Mouse (Mus musculus) MEL-GATA-1-ER (cell line): ENCODE data around the gene Pck2.
A peak's percentile ranks its signal among the peaks of the same experiment; 100 is the strongest.

Source experiments
- DNase-seq: peaks from one replicate; pipeline ENCODE4 v3.0.0-alpha.2; 2012; ENCODE audit warnings: low read depth; ENCODE audit errors: extremely low read depth

Pck2 gene

DNA sequence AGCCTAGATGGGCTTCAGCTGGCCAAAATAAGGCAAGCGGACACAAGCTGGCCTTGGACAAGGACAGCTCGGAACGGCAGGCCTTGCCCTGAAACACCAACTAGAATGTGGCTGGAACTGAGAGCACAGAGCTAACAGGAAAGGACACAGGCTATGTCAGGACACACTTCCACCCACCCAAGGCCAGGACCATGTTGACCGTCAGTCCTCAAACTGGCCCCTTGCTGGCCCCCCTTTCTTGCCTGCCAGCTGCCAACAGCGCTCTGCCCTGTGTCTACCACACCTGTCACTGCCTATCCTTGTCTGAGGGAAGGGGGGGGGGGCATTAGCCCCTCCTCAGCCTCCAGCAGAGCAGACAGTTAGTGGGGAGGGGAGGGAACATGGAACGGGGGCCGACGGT, 35.2 kb downstream of the Pck2 start, which contains the start of gene Fitm1:
Gene Fitm1, plus strand, starts transcription at position 316 of the 400 bp plus-strand sequence.
- DNase-seq: no peak

- DNase-seq: no peak
Observed at GRCm38 (mm10) chr14:55575711-55576110, 35.6 kb downstream of the Pck2 start.

GRCm38 (mm10) chr14:55576376-55576775, 36.3 kb downstream of the Pck2 start:
- DNase-seq: no peak

DNA sequence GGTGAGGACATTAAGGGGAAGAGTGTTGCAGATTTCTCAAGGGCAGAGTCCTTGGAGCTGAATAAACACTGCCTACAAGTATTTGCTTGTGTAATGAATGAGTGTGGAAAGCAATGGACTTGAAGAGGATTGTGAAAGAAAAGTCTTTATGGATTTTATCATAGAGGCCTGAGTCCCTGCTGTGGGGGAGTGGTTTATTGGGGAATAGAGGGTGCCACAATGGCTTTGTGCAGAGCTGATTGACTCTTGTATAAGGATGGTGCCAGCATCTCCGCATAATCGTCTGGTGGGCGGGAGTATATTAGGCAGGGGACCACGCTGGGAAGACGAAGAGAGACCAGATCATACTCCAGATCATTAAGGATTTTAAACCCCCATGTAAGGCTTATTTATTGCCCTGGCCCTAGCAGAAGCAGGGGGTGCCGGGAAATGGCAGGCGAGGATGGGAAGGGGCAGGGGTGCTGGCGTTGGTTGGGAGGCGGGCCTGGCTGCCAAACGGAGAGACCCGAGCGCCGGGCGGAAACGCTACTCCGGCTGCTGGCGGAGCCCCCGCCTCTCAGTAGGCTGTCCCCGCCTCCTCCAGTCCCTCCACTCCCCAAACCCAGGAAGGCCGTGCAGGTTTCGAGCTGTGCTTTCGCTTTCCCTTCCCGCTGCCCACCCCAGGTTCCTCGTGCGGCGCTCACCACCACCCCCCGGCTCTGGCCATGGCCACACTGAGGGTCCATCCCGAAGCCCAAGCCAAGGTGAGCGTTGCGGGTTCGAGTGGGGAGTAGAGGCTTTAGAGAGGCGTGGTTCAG, 38.0 kb downstream of the Pck2 start, which contains the start of gene Psme1:
Gene Psme1, plus strand, starts transcription at position 253 of the 797 bp plus-strand sequence.
- DNase-seq: peak; percentile 58

DNA sequence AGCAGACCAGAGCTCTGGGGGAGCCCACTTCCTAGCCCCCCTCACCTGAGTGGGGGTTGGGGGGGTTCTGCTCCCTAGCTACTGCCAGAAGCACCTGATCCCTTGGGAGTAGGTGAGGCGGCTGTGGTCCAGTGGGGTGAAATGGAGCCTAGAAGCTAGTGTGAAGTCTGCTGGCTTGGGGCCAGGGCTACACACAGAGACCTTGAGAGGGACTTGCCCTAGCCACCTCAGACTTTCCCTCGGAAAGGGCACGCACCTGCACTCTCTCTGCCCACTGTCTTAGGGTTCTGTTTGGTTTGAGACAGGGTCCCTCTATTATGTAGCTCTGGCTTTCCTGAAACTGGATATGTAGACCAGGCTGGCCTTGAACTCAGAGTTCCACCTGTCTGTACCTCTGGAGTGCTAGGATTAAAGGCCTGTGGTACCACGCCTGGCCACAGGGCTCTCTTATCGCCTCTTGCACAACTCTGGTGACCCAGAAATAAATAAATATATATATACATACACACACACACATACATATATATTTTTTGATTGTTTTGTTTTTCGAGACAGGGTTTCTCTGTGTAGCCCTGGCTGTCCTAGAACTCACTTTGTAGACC, 38.7 kb downstream of the Pck2 start:
- no peak for DNase-seq

DNA sequence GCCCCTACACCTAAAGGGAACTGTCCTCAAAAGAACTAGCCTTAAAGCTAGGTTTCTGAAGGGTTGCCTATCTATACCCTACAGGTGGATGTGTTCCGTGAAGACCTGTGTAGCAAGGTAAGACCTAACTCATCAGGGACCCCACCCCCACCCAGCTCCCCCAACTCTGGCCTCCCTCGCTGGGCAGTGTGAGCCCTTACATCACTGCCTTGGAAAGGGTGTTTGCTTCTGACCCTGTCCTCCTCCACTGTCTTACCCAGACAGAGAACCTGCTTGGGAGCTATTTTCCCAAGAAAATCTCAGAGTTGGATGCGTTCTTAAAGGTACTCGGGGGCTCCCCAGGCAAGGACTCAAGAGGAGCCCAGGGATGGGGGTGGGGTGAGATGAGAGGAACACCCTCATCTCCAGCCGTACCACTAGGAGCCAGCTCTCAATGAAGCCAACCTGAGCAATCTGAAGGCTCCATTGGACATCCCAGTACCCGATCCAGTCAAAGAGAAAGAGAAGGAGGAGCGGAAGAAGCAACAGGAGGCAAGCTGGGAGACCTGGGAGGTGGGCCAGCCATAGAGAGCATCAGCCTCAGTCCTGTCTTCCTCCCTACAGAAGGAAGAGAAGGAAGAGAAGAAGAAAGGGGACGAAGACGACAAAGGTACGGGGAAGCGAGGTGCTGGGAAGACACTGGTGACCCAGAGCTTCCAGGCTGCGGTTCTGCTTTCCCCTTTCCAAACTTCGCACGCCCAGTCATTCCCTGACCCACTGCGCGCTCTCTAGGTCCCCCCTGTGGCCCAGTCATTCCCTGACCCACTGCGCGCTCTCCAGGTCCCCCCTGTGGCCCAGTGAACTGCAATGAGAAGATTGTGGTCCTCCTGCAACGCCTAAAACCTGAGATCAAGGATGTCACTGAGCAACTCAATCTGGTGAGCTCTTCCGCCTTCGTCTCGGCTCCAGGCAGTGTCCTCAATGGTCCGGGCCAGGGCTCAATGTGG, 39.7 kb downstream of the Pck2 start:
- DNase-seq: no peak

GRCm38 (mm10) chr14:55580731-55581130, 40.7 kb downstream of the Pck2 start:
- DNase-seq: no peak

- DNase-seq: peak; percentile 14
Observed at GRCm38 (mm10) chr14:55581981-55582681, 42.1 kb downstream of the Pck2 start.

DNA sequence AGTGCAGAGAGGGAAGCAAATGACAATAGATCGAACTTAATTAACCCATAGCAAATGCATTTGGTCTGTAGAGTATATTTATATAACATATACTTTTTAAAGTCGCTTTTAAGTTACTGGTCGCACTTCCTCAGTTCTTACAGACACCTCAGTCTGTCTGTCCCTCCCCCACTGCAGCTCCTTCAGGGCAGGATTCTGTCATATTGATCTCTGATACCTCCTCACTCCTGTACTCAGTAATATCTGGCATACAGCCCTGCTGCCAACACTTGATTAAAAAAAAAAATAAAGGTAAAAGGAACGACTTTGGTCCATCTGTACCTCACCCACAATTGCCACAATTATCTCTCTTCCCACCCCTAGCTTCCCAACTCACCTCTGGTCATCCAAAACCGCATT, 44.2 kb downstream of the Pck2 start:
- no peak for DNase-seq

DNA sequence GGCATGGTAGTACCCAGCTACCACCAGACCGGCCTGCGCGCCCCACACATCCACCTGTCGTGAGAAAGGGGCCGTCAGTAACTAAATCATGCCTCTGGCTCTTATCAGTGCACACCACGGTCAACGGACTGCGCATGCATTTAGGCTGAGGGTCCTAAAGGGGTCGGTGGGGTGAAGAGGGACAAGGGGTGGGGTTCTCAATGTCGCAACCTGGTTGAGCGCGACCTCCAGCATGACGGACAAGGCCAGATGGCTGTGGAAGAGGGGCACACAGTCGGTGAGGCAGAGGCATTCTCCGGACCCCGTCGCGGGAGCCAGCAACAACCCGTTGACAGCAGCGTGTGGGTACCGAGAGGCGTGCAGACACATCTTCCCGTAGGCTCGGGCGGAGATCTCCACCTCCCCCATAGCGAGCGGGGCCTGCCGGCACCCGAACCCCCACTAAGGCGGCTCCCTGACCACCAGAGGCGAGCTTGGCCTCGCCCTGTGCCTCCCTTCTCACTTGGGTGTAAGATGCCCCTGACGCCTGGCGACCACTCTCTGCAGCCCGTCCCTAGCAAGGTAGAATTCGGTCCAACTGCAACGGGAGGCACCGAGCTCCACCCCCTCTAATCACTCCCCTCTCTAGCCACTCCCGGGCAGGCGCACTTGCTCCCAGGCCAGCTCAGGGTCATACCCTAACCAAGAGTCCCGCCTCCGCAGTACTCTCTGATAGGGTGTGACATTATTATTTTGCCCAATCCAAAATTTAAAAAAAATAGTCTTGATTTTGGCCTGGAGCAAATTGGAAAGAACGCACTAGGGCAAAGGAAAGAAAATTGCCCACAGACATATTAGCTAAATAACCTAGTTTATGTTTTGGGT, 44.9 kb downstream of the Pck2 start, which contains the start of gene Emc9:
Gene Emc9, minus strand, starts transcription at position 601 of the 864 bp plus-strand sequence.
- DNase-seq: peak; percentile 86

GRCm38 (mm10) chr14:55585566-55585960, 45.5 kb downstream of the Pck2 start:
- DNase-seq: peak; percentile 57

GRCm38 (mm10) chr14:55586149-55586548, 46.1 kb downstream of the Pck2 start:
- DNase-seq: peak; percentile 75

- no peak for DNase-seq
Observed at GRCm38 (mm10) chr14:55589271-55589670, 49.2 kb downstream of the Pck2 start.

DNA sequence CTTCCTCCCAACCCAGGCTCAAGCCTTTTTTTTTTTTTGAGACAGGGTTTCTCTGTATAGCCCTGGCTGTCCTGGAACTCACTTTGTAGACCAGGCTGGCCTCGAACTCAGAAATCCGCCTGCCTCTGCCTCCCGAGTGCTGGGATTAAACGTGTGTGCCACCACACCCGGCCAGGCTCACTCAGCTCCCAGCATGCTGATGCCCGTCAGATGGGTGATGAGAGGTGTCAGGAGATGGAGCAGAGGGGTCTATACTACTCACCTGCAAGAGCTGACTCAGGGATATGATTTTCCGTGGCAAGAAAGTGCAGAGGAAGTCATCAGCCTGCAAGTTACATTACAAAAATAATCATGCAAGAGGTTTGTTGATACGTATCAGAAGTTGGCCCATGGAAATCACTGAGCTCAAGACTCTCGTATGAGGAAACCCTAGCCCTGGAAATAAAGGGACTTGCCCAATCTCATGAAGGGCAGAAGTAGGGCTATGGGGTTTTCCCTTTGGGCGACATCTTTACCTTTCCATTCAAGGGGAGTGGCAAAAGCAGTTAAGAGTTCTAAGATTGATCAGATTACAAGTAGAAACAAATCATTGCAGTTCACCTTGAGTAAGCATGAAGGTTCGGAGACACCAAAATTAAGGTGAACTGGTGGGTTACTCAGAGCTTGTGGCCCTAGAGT, 49.8 kb downstream of the Pck2 start:
- no peak for DNase-seq

DNA sequence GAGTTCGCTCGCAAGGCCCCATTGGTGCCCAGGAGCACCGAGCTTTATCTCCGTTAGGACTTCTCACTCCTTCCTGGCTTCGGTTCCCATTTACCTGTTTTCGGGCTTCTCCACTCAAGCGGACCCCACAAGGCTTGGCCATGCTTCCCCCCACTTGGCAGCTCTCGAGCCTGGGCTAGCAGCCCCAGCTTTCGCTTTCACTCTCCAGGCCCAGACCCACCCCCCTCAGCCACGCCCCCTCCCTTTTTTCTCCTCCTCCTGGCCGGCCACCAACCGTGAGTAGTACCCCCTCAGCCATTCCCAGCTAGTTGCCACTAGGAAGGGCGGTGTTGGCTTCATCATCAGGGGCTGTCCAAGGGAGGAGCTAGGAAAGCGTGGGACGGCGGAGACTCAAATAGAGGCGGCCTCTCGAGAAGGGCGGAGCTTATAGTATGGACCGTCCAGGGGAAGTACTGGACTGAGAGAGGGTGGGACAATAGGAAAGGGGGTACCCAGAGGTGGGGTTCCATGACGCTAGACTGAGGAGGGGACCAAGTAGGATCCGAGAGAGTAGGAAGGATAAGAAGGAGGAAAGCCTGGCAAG, 50.8 kb downstream of the Pck2 start, which contains the start of gene Psme2:
Gene Psme2, minus strand, starts transcription at position 366 of the 583 bp plus-strand sequence.
- DNase-seq: peak; percentile 95

GRCm38 (mm10) chr14:55591331-55591891, 51.3 kb downstream of the Pck2 start, which contains the start of gene Rnf31:
TSS of gene Rnf31 (plus strand) at chr14:55591708.
- peak; percentile 94 for DNase-seq

DNA sequence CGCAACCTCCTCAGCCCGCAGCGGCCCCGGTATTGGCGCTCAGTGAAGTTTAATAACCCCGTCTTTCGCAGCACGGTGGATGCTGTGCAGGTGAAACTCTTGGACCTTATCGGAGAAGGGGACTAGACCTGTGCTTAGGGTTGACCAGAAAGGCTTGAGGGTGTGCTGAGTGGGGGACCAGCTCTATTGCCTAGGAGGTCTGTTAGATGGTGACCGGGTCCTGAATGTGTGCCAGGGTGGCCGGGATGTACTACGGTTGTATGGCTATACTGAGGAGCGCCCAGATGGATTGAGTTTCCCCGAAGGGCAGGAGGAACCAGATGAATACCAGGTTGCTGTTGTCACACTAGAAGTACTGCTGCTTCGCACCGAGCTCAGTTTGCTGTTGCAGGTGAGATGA, 52.2 kb downstream of the Pck2 start:
- peak; percentile 15 for DNase-seq

- DNase-seq: no peak
Observed at GRCm38 (mm10) chr14:55596036-55596690, 56.1 kb downstream of the Pck2 start.
